15 mouse cellular contexts compared by ENCODE assay signal in genomic region chr8:120096486-120096885, GRCm38 (mm10). TPM values are rescaled to one million over a fixed set of nuclear protein-coding genes. Genes with fewer than 3 reads are reported as not detected.
A peak's percentile ranks its signal among the peaks of the same experiment; 100 is the strongest.
DNase-seq lines count a peak whose midpoint lies in the region; ATAC-seq and TF ChIP-seq lines count a peak whose summit lies in the region.
"Had no signal": no experiment of that assay in that cellular context is flagged by ENCODE, and none has a peak within 500 bp of the region (broad histone marks: within the 10 kb centered on the region; RNA-seq: fewer than 3 reads in every experiment).

No protein-coding gene starts in this region.

- peak; percentile 50 to 52 for DNase-seq in kidney, postnatal 36 days
- DNase-seq in kidney, adult 9 months = no peak
- DNase-seq in Muller cell, postnatal 12 days (ENCODE audit: inconsistent ontology term) = peak; percentile 24
- DNase-seq in large intestine, adult 2 months (ENCODE audit: low read depth, low spot score) = peak; percentile 76
- peak; percentile 67 for DNase-seq in stomach, postnatal 0 days (ENCODE audit: low spot score)
- DNase-seq in heart, embryonic 10.5 days (ENCODE audit: low spot score) = no peak
- DNase-seq: adrenal gland, postnatal 14 days; cerebellum, adult 9-11 months; gastrocnemius, postnatal 25 days; left cerebral cortex, postnatal 4 days; right cerebral cortex, postnatal 25 days; thymus, postnatal 14 days had no signal

- H3K27ac ChIP-seq in stomach, postnatal 0 days (replicated peaks) = no peak overlapping the region
- H3K27ac ChIP-seq in hindbrain, embryonic 12.5 days = no peak overlapping the region
- no peak overlapping the region for H3K27ac ChIP-seq in heart, embryonic 10.5 days
- H3K27ac ChIP-seq: forebrain, embryonic 12.5 days; kidney, embryonic 15.5 days had no signal

- no peaks in the 10 kb centered on the region for H3K9me3 ChIP-seq in stomach, postnatal 0 days (ENCODE audit: control insufficient read depth, low read length)
- H3K9me3 ChIP-seq in hindbrain, embryonic 12.5 days (replicated peaks) = no peaks in the 10 kb centered on the region
- H3K9me3 ChIP-seq in heart, embryonic 10.5 days = no peaks in the 10 kb centered on the region
- H3K9me3 ChIP-seq: forebrain, embryonic 12.5 days; kidney, embryonic 15.5 days had no signal

- no peak overlapping the region for H3K4me2 ChIP-seq in stomach, postnatal 0 days (replicated peaks; ENCODE audit: low read depth)
- H3K4me2 ChIP-seq in hindbrain, embryonic 12.5 days (replicated peaks) = no peak overlapping the region
- H3K4me2 ChIP-seq: forebrain, embryonic 12.5 days; kidney, embryonic 15.5 days had no signal

- H3K9ac ChIP-seq in stomach, postnatal 0 days (ENCODE audit: low read length) = no peak overlapping the region
- no peak overlapping the region for H3K9ac ChIP-seq in hindbrain, embryonic 12.5 days
- H3K9ac ChIP-seq: forebrain, embryonic 12.5 days; kidney, embryonic 15.5 days had no signal

- no peak for TF ChIP-seq CTCF in stomach, postnatal 0 days (IDR thresholded peaks at IDR 0.05; ENCODE audit: low read depth)

- H3K4me1 ChIP-seq in stomach, postnatal 0 days (replicated peaks; ENCODE audit: control insufficient read depth, insufficient read depth) = 0 out of 2 replicates have a peak, but pooled peaks cover 3% of the 10 kb centered on the region
- peaks cover 14% of the 10 kb centered on the region for H3K4me1 ChIP-seq in hindbrain, embryonic 12.5 days
- H3K4me1 ChIP-seq in heart, embryonic 10.5 days = peaks cover 17% of the 10 kb centered on the region

- no peak overlapping the region for H3K4me3 ChIP-seq in stomach, postnatal 0 days (ENCODE audit: low read depth, low read length)
- no peak overlapping the region for H3K4me3 ChIP-seq in hindbrain, embryonic 12.5 days
- no peak overlapping the region for H3K4me3 ChIP-seq in heart, embryonic 10.5 days
- H3K4me3 ChIP-seq: forebrain, embryonic 12.5 days; kidney, embryonic 15.5 days had no signal

- TF ChIP-seq EP300 in stomach, postnatal 0 days (optimal IDR thresholded peaks at IDR 0.05) = no peak

- peaks cover 12% of the 10 kb centered on the region; the same call in 1 of the 2 replicates for H3K36me3 ChIP-seq in stomach, postnatal 0 days (ENCODE audit: control insufficient read depth, insufficient read depth, low read length)
- peaks cover 16% of the 10 kb centered on the region for H3K36me3 ChIP-seq in hindbrain, embryonic 12.5 days
- peaks cover 38% of the 10 kb centered on the region for H3K36me3 ChIP-seq in heart, embryonic 10.5 days

- ATAC-seq in stomach, postnatal 0 days (ENCODE audit: low FRiP score, low TSS enrichment) = peak; percentile 71
- no peak for ATAC-seq in hindbrain, embryonic 12.5 days (ENCODE audit: low FRiP score)

- H3K27me3 ChIP-seq in stomach, postnatal 0 days (ENCODE audit: control insufficient read depth, insufficient read depth, low read length) = no peaks in the 10 kb centered on the region
- no peaks in the 10 kb centered on the region for H3K27me3 ChIP-seq in hindbrain, embryonic 12.5 days
- H3K27me3 ChIP-seq in heart, embryonic 10.5 days (ENCODE audit: insufficient read depth, poor library complexity, severe bottlenecking) = no peaks in the 10 kb centered on the region
- H3K27me3 ChIP-seq: forebrain, embryonic 12.5 days; kidney, embryonic 15.5 days had no signal

- 26% methylated on average over 2 of the region's 2 CpGs for WGBS in large intestine, adult 2 months
- 54% methylated on average over 2 of the region's 2 CpGs for WGBS in stomach, postnatal 0 days
- 70% methylated on average over 2 of the region's 2 CpGs for WGBS in hindbrain, embryonic 12.5 days
- WGBS in heart, embryonic 10.5 days = 77% methylated on average over 2 of the region's 2 CpGs

RNA-seq across cellular contexts. Expression of gene Zdhhc7, which starts 4.8 kb away (rescaled TPM):
- 120 and 150 TPM in 2 replicates for polyA plus RNA-seq in large intestine, adult 2 months (2012; rRNA removed)
- 24.3 and 24.4 TPM in 2 replicates for polyA plus RNA-seq in stomach, postnatal 0 days (2015; fragmentation: Nextera tagmentation; extraction: Ambion mirVana)
- polyA plus RNA-seq in hindbrain, embryonic 12.5 days (2016; fragmentation: Nextera tagmentation; extraction: Ambion mirVana) = 30.6 and 36.8 TPM in 2 replicates
- 35.5 and 37.3 TPM in 2 replicates for polyA plus RNA-seq in heart, embryonic 10.5 days (2016; fragmentation: Nextera tagmentation; extraction: Ambion mirVana)

RNA-seq across cellular contexts. Expression of gene 6430548M08Rik, which starts 17.5 kb away (rescaled TPM):
- 9.7 and 10.6 TPM in 2 replicates for polyA plus RNA-seq in large intestine, adult 2 months (2012; rRNA removed)
- 13.2 and 13.8 TPM in 2 replicates for polyA plus RNA-seq in stomach, postnatal 0 days (2015; fragmentation: Nextera tagmentation; extraction: Ambion mirVana)
- 17.2 and 18.5 TPM in 2 replicates for polyA plus RNA-seq in hindbrain, embryonic 12.5 days (2016; fragmentation: Nextera tagmentation; extraction: Ambion mirVana)
- 8.2 and 11.9 TPM in 2 replicates for polyA plus RNA-seq in heart, embryonic 10.5 days (2016; fragmentation: Nextera tagmentation; extraction: Ambion mirVana)

Comparison
In these comparisons a context has a peak if more than half of its experiments do, and no peak if none do; other contexts are left out.
1. DNase-seq: peak in kidney, postnatal 36 days (2 of 2), Muller cell, postnatal 12 days (single experiment), large intestine, adult 2 months (single experiment) and stomach, postnatal 0 days (single experiment); none in kidney, adult 9 months (single experiment) and heart, embryonic 10.5 days (single experiment).